Mouse (Mus musculus) CD8-positive naive resting alpha-beta T cell, adult 2 months (primary cell): Measurements from ENCODE around the gene Parp1.

Source experiments
- DNase-seq, 2 experiments: peaks; one replicate each; pipeline ENCODE4 v3.0.0; 2022; ENCODE audit warnings: low read depth in 2 of 2, low spot score in 2 of 2

Gene Parp1

GRCm38 (mm10) chr1:180568761-180569452, at the start of gene Parp1:
TSS of gene Parp1 (plus strand) at chr1:180568924.
- peak; percentile 86 to 93 for DNase-seq

- no peak for DNase-seq
These were observed 49.2 kb upstream of the Parp1 start for GRCm38 (mm10) chr1:180519520-180519919.

GRCm38 (mm10) chr1:180520190-180520589, 48.5 kb upstream of the Parp1 start:
- DNase-seq, result no peak

GRCm38 (mm10) chr1:180523320-180523719, 45.4 kb upstream of the Parp1 start:
- no peak for DNase-seq

- DNase-seq, result no peak
These were observed 43.4 kb upstream of the Parp1 start for GRCm38 (mm10) chr1:180525301-180525700.

GRCm38 (mm10) chr1:180529847-180530246, 38.9 kb upstream of the Parp1 start:
- no peak for DNase-seq

- DNase-seq, result no peak
These were observed 38.1 kb upstream of the Parp1 start for GRCm38 (mm10) chr1:180530457-180531263.

- DNase-seq, result no peak
These were observed 36.1 kb upstream of the Parp1 start for GRCm38 (mm10) chr1:180532671-180533070.

GRCm38 (mm10) chr1:180536719-180537118, 32.0 kb upstream of the Parp1 start:
- DNase-seq, result no peak

GRCm38 (mm10) chr1:180541251-180541650, 27.5 kb upstream of the Parp1 start:
- no peak for DNase-seq

GRCm38 (mm10) chr1:180541883-180542711, 26.6 kb upstream of the Parp1 start:
- no peak for DNase-seq

- DNase-seq, result no peak
These were observed 25.9 kb upstream of the Parp1 start for GRCm38 (mm10) chr1:180542712-180543371.

GRCm38 (mm10) chr1:180545918-180546545, 22.7 kb upstream of the Parp1 start:
- peak in 1 of 2 experiments; percentile 39 for DNase-seq

- DNase-seq, result no peak
These were observed 21.6 kb upstream of the Parp1 start for GRCm38 (mm10) chr1:180546798-180547750.

- DNase-seq, result peak; percentile 28 to 42
These were observed 20.7 kb upstream of the Parp1 start for GRCm38 (mm10) chr1:180547751-180548669.

GRCm38 (mm10) chr1:180549539-180550308, 19.0 kb upstream of the Parp1 start:
- DNase-seq, result no peak

- no peak for DNase-seq
These were observed 18.0 kb upstream of the Parp1 start for GRCm38 (mm10) chr1:180550770-180551169.

- no peak for DNase-seq
These were observed 11.8 kb upstream of the Parp1 start for GRCm38 (mm10) chr1:180556899-180557298.
